ENCODE assay signal across 19 mouse cellular contexts in the genomic region with DNA sequence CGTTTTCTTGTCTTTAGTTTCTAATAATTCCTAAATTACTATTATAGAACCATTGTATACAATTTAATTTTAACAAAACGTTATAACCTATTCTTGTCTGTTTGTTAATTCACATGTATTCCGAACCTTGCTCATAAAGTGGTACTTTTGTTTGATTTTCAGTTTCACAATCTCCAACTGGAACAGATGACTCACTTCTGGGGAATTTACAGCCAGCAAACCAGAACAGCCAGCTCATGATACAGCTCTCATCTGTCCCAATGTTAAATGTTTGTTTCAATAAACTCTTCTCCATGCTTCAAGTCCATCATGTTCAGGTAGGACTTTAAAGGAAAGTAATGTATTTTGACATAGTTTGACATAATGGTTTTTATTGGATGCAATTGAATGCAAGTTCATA.
DNase-seq lines count a peak whose midpoint lies in the region; ATAC-seq and TF ChIP-seq lines count a peak whose summit lies in the region.
"Had no signal": no experiment of that assay in that cellular context is flagged by ENCODE, and none has a peak within 500 bp of the region (broad histone marks: within the 10 kb centered on the region; RNA-seq: fewer than 3 reads in every experiment).

No protein-coding gene starts in this region.

- H3K9ac ChIP-seq in midbrain, embryonic 14.5 days (replicated peaks; ENCODE audit: low read length), result no peak overlapping the region
- H3K9ac ChIP-seq: forebrain, embryonic 13.5 days; hindbrain, embryonic 15.5 days; liver, embryonic 14.5 days; neural tube, embryonic 12.5 days had no signal

- no peaks in the 10 kb centered on the region; the same call in 1 of the 2 replicates for H3K4me1 ChIP-seq in lung, adult 2 months (ENCODE audit: control insufficient read depth, insufficient read depth, low read length)
- H3K4me1 ChIP-seq in midbrain, embryonic 14.5 days (ENCODE audit: control insufficient read depth, insufficient read depth, low read length), result no peaks in the 10 kb centered on the region
- H3K4me1 ChIP-seq: forebrain, embryonic 13.5 days; hindbrain, embryonic 15.5 days; neural tube, embryonic 12.5 days had no signal

- no peak for TF ChIP-seq POLR2A in lung, adult 2 months (IDR thresholded peaks at IDR 0.05; ENCODE audit: borderline replicate concordance, extremely low read depth, low read depth, low read length)

- peaks cover 81% of the 10 kb centered on the region for H3K36me3 ChIP-seq in midbrain, embryonic 14.5 days (ENCODE audit: control insufficient read depth, insufficient read depth, low read length)

- WGBS in lung, adult 2 months, result 60% methylated on average over 3 of the region's 3 CpGs
- WGBS in midbrain, embryonic 14.5 days, result 96% methylated on average over 3 of the region's 3 CpGs

- POLR2A ChIA-PET in Patski (lab: Charles Lee), result no interaction called here

- DNase-seq in frontal cortex, postnatal 25 days (ENCODE audit: low spot score in 2 of 2), result no peak
- peak; percentile 61 for DNase-seq in lung, postnatal 36 days
- no peak for DNase-seq in lung, adult 2 months
- DNase-seq in Patski (ENCODE audit: low read depth, low spot score), result peak; percentile 25
- peak; percentile 7 for DNase-seq in skeletal muscle tissue, adult 2 months (ENCODE audit: low read depth, low spot score)
- no peak for DNase-seq in midbrain, embryonic 14.5 days
- DNase-seq: cerebellum, adult 8-10 months; heart, adult 11 months; heart, postnatal 14 days; kidney, adult 9 months; left cerebral cortex, postnatal 4 days; thymus, adult 2 months had no signal

- H3K9me3 ChIP-seq in midbrain, embryonic 14.5 days (ENCODE audit: control insufficient read depth, low read length), result no peaks in the 10 kb centered on the region
- H3K9me3 ChIP-seq: forebrain, embryonic 13.5 days; hindbrain, embryonic 15.5 days; neural tube, embryonic 12.5 days had no signal

- no peak overlapping the region for H3K4me2 ChIP-seq in midbrain, embryonic 14.5 days (ENCODE audit: low read length)
- H3K4me2 ChIP-seq: forebrain, embryonic 13.5 days; hindbrain, embryonic 15.5 days; neural tube, embryonic 12.5 days had no signal

- H3K27me3 ChIP-seq in Patski, result no peaks in the 10 kb centered on the region
- no peaks in the 10 kb centered on the region for H3K27me3 ChIP-seq in midbrain, embryonic 14.5 days (ENCODE audit: control insufficient read depth, insufficient read depth, low read length)
- H3K27me3 ChIP-seq: forebrain, embryonic 13.5 days; hindbrain, embryonic 15.5 days; neural tube, embryonic 12.5 days had no signal

- CTCF ChIA-PET in Patski (lab: Charles Lee), result interaction anchor here (1.4 kb wide), 1 partner anchor 48 kb away, joined by 3 read pairs; no protein-coding TSS in a partner anchor

- ATAC-seq in frontal cortex, adult (ENCODE audit: low TSS enrichment), result peak; percentile 81; the same call in 1 of the 2 replicates
- peak; percentile 82 for ATAC-seq in Patski
- ATAC-seq in midbrain, embryonic 14.5 days (ENCODE audit: low FRiP score, low TSS enrichment), result no peak
- ATAC-seq: activated CD4-positive, CD25-positive, alpha-beta regulatory T cell, adult 4 months; forebrain, embryonic 13.5 days; midbrain, embryonic 16.5 days had no signal

- in situ Hi-C loops in Patski (cut with MboI; ENCODE audit: low pct_unique_long_range_greater_than_20kb), result no loop called here

- H3K27ac ChIP-seq in midbrain, embryonic 14.5 days (replicated peaks; ENCODE audit: low read depth, low read length), result no peak overlapping the region
- H3K27ac ChIP-seq: forebrain, embryonic 13.5 days; hindbrain, embryonic 15.5 days; liver, embryonic 14.5 days; neural tube, embryonic 12.5 days had no signal

- H3K4me3 ChIP-seq in lung, adult 2 months (replicated peaks; ENCODE audit: extremely low read depth, low read depth, low read length), result no peak overlapping the region
- H3K4me3 ChIP-seq in midbrain, embryonic 14.5 days (replicated peaks; ENCODE audit: low read depth, low read length), result no peak overlapping the region
- H3K4me3 ChIP-seq: forebrain, embryonic 13.5 days; hindbrain, embryonic 15.5 days; neural tube, embryonic 12.5 days had no signal

- no peak for TF ChIP-seq CTCF in lung, adult 2 months (IDR thresholded peaks at IDR 0.05; ENCODE audit: insufficient read depth, low read length)
- TF ChIP-seq CTCF in Patski (IDR thresholded peaks at IDR 0.05), result no peak

Comparison
In these comparisons a context has a peak if more than half of its experiments do, and no peak if none do; other contexts are left out.
1. DNase-seq: peak in lung, postnatal 36 days (single experiment), Patski (single experiment) and skeletal muscle tissue, adult 2 months (single experiment); none in frontal cortex, postnatal 25 days (0 of 2), lung, adult 2 months (single experiment) and midbrain, embryonic 14.5 days (single experiment).